Mouse (Mus musculus): Measurements from ENCODE around the gene Prdm8.

The Prdm8 gene

DNA sequence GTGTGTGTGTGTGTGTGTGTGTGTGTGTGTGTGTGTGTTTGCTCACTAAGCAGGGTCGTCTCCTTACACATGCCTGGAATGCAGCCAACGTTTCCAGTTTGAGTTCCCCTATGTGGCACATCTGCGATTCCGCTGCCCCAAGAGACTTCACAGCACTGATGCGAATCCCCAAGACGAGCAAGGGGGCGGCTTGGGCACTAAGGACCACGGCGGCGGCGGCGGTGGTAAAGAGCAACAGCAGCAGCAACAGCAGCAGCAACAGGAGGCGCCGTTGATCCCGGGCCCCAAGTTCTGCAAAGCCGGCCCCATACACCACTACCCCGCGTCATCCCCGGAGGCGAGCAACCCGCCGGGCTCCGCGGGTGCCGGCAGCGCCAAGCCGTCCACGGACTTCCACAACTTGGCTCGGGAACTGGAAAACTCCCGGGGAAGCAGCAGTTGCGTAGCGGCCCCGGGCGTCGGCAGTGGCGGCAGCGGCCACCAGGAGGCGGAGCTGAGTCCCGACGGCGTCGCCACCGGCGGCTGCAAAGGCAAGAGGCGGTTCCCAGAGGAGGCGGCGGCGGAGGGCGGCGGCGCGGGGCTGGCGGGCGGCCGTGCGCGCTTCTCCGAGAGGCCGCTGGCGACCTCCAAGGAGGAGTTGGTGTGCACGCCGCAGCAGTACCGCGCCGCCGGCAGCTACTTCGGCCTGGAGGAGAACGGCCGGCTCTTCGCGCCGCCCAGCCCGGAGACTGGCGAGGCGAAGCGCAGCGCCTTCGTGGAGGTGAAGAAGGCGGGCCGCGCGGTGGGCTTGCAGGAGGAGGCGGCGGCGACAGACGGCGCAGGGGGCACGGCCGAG is 18.2 kb downstream of the Prdm8 start:
- peak; percentile 90 for DNase-seq (ENCODE audit: extremely low spot score)

DNA sequence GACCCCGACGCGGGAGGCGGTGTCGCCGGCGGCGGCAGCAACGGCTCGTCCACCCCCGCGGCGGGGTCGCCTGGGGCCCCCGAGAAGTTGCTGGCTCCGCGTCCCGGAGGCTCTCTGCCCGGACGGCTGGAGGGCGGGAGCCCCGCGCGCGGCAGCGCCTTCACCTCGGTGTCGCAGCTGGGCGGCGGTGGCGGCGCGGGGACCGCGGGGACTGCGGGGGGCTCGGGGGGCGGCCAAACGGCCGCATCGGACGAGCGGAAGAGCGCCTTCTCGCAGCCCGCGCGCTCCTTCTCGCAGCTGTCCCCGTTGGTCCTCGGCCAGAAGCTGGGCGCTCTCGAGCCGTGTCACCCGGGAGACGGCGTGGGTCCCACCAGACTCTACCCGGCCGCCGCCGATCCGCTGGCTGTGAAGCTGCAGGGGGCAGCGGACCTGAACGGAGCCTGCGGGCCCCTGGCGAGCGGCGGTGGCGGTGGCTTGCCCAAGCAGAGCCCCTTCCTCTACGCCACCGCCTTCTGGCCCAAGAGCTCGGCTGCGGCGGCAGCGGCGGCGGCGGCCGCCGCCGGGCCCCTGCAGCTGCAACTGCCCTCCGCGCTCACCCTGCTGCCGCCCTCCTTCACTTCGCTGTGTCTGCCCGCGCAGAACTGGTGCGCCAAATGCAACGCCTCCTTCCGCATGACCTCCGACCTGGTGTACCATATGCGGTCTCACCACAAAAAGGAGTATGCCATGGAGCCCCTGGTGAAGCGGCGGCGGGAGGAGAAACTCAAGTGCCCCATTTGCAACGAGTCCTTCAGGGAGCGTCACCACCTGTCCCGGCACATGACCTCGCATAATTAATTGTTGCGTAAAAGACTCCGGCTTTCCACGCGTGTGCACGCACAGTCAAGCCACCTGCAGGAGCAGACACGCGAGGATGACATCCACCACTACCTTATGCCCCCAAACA is 19.1 kb downstream of the Prdm8 start:
- DNase-seq (ENCODE audit: extremely low spot score): peak; percentile 63

DNA sequence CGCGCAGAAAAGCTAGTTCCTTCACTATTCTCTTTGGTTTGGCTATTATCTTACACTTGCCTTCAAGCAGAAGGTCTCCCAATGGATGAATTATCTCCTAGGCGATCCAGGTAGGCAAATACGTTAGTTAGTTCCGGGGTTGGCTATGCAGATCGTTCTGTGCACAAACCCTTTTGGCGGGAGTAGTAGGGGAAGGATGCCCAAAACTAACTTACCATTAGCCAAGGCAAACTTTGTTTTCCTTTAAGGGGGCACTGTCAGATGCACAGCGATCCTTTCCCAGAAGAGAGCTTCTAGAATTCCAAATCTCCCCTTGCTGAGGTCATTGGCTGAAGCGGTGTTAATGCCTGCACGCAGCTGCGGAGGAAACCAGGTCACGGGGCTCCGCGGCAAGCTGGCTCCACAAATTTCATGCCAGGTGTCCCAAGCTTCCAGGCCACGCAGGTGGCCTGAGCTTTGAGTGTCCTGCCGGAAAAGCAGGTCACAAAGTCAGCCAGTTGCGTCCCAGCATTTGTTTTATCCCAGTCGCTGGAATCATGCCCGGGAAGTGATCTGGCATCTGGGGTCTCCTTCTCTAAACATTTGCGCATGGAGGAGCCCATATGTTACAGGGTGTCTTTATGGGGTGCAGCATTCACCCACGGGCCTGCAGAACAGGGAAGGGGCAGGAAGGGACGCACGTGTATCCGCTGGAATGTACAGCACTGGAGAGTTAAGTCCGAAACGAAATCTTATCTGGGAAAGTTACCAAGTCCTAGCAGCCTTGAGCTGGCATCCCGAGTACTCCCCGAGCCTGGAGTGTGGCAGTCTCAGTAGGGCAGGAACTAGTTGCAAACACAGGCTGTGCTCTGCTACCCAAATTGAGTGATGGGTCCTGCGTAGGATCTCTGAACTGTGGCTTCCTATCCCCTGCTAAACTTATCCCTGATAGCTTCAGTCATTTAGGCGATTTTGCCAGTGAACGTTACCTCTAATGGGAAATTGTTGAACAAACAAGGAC is 22.5 kb downstream of the Prdm8 start:
- no peak for DNase-seq (ENCODE audit: extremely low spot score)

DNA sequence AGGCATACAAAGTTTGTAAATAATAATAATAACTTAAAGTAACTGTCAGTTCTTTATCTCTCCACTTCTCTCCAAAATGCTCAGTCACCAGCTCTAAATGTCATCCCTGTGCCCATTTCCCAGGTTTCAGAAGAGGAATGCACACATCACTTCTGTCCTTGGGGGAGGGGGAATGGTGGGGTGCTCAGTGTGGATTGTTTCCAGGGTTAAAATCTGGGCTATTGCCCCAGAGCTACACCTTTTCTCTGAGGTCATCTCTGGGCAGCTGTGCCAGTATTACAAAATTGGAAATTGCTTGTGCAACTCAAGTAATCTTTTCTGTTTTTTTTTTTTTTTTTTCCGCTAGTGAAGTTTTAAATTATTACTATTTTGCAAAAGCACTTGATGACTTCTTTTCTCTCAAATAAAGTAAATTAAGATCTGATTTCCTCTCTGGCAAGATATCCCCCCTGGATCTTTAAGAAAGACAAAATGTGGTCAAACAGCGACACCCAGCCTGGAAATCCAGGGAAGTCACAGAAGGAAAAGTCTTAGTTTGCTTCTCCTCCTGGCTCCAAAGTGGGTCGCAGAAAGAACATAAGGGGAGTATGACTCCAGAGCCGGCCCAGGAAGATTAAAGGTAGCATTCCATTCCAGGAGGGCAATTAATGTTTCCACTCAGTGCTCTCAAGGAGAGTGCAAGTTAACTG is 25.4 kb downstream of the Prdm8 start:
- no peak for DNase-seq (ENCODE audit: extremely low spot score)

DNA sequence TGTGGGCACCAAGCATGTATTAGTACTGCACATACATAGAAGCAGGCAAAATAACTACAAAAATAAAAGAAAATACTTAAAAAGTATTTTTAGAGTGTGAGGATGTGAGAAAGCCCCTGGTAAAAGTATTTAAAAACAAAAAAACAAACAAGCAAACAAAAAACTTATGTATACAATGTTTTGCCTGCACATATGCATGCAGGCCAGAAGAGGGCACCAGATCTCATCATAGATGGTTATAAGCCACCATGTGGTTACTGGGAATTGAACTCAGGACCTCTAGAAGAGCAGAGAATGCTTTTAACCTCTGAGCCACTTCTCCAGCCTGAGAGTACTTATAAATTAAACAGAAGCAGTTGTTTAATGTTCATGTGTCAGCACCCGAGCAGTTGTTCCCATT is 28.0 kb downstream of the Prdm8 start:
- no peak for DNase-seq (ENCODE audit: extremely low spot score)

DNA sequence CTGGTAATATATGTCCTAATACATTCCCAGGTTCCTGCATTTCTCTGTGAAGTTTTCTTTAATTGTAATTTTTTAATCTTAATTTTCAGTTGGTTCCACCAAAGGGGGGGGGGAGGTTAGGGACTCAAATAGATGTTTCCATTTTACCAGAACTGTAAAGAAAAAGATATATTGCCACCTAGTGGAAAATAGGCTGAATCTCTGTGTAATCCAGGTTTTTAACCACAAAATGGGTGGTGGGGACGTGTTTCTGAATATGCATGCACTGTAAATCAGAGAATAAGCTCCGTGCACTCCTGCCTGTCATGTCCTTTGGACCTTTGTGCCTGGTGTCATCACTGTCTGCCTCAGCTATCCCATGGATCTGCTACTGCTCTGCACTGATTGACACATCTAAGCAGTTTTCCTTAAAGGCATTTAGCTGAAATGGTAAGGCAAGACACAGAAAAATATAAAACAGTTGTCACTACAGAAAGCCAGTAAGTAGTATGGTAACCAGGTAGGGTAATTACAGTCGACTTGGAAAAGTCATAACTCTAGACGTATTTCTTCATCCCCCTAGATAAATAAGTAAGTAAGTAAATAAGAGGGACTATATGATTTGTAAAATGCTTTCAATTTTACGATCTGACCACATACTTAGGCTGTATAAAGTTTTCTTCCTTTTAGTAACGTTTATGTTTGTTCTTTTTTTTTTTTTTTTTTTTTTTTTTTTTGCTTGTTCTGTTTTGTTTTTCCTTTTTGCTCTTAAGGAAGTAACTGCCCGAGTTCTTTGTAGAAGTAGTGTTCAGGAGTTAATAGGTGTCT is 31.6 kb downstream of the Prdm8 start:
- DNase-seq (ENCODE audit: extremely low spot score): no peak

DNA sequence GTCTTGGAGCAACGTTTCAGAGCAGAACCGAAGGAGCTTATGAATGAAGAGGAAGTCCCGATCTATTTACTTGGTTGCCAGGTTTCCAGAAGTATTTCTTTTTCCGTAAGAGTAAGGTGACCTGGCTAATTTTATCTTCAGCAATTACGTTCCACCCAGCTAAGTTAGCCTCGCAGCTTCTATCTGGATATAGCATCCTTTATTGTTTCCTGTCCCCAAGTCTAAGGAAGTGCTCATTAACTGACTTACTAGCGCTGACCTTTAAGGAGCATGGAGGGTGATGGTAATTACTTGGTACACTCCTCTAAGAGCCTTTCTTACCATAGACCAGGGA is 32.2 kb downstream of the Prdm8 start:
- DNase-seq (ENCODE audit: extremely low spot score): no peak

DNA sequence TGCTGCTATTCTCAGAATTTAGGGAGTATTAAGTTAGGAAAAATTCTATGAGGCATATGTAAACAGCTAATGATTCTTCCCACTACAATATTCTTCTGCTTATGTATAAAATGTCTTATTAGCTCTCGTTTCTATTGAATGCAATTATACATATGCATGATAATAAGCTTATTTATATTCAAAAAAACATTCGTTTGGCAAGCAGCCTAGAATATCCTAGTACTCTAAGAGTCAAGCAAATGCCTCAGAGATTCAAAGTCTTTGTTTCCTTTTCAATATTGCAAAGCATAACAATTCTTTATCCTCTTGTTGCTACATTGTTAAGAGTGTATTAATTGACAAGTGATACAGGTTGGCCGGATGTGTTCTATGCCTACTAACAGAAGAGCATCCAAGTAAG is 34.6 kb downstream of the Prdm8 start:
- DNase-seq (ENCODE audit: extremely low spot score): no peak

DNA sequence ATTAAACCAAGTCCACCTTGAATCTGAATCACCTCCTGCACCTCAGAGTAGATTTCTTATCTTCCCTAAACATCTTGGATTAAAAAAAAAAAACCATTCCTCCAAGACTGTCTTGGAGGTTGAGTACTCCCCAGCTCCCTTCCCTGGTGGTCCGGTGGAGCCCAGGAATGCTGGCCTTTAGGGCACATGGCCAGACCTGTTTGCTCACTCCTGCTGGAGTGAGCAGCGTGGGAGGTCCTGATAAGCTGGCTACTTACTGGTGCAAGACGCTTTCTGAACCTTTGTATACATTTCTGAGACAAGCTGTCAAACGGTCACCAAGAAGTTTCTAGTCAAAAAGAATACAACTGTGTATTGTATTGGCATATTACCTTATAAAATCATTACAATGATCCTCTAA is 36.0 kb downstream of the Prdm8 start:
- DNase-seq (ENCODE audit: extremely low spot score): no peak

DNA sequence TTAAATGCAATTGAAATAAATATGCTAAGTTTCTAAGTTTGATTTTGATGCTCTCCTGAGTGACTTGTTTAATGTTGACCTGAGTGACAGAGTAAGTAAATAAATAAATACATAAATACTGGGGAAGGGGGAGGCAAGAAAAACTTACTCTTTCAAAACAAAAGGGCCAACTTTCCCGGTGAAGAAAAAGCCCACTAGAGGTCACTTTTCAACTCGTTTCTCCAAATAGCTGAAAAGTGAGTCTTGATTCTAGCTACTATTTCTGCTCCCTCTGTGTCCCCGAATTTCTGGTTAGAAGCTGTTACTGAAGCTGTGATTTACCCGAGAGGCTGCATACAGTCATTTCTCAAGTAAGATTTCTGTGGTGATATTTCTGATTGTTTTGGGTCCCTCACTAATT is 45.5 kb downstream of the Prdm8 start:
- DNase-seq (ENCODE audit: extremely low spot score): no peak

DNA sequence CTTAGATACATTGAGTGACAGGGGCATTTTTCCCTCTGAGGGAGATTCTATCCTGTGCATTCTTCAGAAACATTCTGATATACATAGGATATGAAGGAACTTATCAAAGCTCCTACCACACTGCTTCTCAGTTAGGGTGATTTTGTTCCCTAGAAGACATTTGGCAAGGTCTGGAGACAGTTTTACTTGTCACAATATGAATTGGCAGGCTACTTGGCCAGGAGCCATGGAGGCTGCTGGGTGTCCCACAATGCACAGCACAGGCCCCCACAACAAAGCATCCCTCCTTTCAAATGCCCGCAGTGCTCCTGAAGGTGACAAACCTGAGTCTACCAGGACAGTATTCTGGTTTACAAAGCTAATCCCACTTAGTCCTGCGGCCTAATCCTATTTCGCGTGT is 55.0 kb downstream of the Prdm8 start:
- no peak for DNase-seq (ENCODE audit: extremely low spot score)

DNA sequence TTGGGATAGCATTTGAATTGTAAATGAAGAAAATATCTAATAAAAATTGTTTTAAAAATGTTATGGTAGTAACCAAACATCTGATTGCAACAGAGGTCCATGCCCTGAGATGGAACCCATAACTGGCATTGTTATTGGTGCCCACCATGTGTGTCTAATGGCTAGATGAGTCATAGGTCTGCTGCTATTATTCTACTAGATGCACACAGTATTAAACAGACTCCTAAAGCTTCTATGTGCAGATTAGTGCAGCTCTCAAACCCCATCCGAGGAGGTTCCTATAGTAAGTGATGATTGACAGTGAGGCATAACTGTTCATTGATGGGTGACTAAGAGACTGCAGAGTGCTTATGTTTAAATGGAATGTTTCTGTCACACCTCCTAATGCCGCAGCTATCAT is 59.7 kb downstream of the Prdm8 start:
- no peak for DNase-seq (ENCODE audit: extremely low spot score)

DNA sequence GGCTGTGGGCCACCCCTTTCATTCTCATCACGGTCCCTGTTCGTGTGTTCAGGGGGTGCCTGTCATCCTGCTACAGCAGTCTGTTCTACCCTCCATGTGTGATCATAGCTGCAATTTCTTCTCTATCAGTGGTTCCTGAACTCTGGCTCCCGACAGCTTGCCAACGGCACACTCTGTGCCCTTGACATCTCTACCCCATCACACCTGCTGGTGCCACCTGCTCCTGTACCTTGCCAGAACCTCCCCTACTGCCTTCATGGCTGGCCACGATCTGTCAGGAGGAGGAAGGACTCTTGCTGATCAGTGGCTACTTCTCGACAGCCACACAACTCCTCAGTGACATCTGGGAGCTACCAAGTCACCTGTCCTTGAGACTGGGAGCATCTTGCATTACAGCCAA is 62.5 kb downstream of the Prdm8 start:
- no peak for DNase-seq (ENCODE audit: extremely low spot score)

DNA sequence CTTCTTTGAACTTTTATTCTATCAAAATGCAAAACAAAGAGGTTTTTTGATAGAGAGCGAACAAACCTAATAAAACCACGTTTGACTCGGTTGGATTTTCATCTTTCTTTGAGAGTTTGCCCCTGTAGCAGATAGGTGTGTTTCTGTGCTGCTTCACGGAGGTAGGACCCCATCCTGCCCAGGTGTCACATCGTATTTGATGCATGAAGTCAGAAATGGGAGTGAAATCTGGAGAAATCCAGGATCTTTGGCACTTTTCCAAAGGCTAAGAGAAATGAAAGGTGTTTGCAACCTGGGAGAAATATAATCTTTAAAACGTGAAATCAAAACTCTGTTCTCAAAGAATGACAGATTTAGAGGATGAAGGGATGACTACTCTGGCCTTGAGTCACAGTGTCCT is 71.5 kb downstream of the Prdm8 start:
- no peak for DNase-seq (ENCODE audit: extremely low spot score)
